Comparison of ENCODE assay signal across 20 mouse cellular contexts in genomic region chr8:120715996-120716680, GRCm38 (mm10). TPM values are rescaled to one million over a fixed set of nuclear protein-coding genes. Genes with fewer than 3 reads are reported as not detected.
DNase-seq lines count a peak whose midpoint lies in the region; ATAC-seq and TF ChIP-seq lines count a peak whose summit lies in the region.
"Had no signal": no experiment of that assay in that cellular context is flagged by ENCODE, and none has a peak within 500 bp of the region (broad histone marks: within the 10 kb centered on the region; RNA-seq: fewer than 3 reads in every experiment).

No protein-coding gene starts in this region.

- DNase-seq in heart, postnatal 0 days (ENCODE audit: low spot score): no peak
- no peak for DNase-seq in heart, postnatal 4 days
- peak; percentile 61 for DNase-seq in midbrain, embryonic 11.5 days (ENCODE audit: low spot score, missing footprints)
- DNase-seq in midbrain, embryonic 10.5 days (ENCODE audit: low spot score): no peak
- DNase-seq in yolk sac, embryonic 10.5 days (ENCODE audit: low spot score): peak; percentile 17
- DNase-seq in urinary bladder, postnatal 4 days (ENCODE audit: low spot score in 2 of 2): no peak
- no peak for DNase-seq in urinary bladder, postnatal 36 days (ENCODE audit: low spot score in 2 of 2)
- DNase-seq: cerebellum, postnatal 36 days; gastrocnemius, postnatal 25 days; kidney, postnatal 4 days; layer of hippocampus, postnatal 36 days; lung, postnatal 14 days; midbrain, embryonic 14.5 days had no signal

- 0 out of 2 replicates have a peak, but pooled peaks have one; percentile 24 for ATAC-seq in heart, postnatal 0 days (ENCODE audit: insufficient read depth, low read depth)
- no peak for ATAC-seq in midbrain, embryonic 11.5 days (ENCODE audit: low FRiP score)
- peak; percentile 42 for ATAC-seq in inflammation-experienced regulatory T-cells, adult 6 months
- ATAC-seq: hindbrain, embryonic 16.5 days had no signal

- no peaks in the 10 kb centered on the region for H3K9me3 ChIP-seq in heart, postnatal 0 days (replicated peaks; ENCODE audit: control insufficient read depth, low read length)
- no peaks in the 10 kb centered on the region for H3K9me3 ChIP-seq in midbrain, embryonic 11.5 days (ENCODE audit: control insufficient read depth, low read length)
- H3K9me3 ChIP-seq in midbrain, embryonic 10.5 days (replicated peaks): no peaks in the 10 kb centered on the region
- H3K9me3 ChIP-seq: embryonic facial prominence, embryonic 12.5 days; heart, embryonic 15.5 days; limb, embryonic 12.5 days; neural tube, embryonic 12.5 days had no signal

- 64% methylated on average over 15 of the region's 15 CpGs for WGBS in heart, postnatal 0 days
- WGBS in midbrain, embryonic 11.5 days: 84% methylated on average over 15 of the region's 15 CpGs
- WGBS in midbrain, embryonic 10.5 days: 81% methylated on average over 15 of the region's 15 CpGs

- no peak overlapping the region for H3K27ac ChIP-seq in heart, postnatal 0 days (ENCODE audit: low read depth)
- H3K27ac ChIP-seq in midbrain, embryonic 11.5 days (ENCODE audit: low read depth, low read length): no peak overlapping the region
- no peak overlapping the region for H3K27ac ChIP-seq in midbrain, embryonic 10.5 days (replicated peaks)
- H3K27ac ChIP-seq: embryonic facial prominence, embryonic 12.5 days; heart, embryonic 15.5 days; limb, embryonic 12.5 days; neural tube, embryonic 12.5 days had no signal

- no peaks in the 10 kb centered on the region for H3K36me3 ChIP-seq in heart, postnatal 0 days (replicated peaks; ENCODE audit: control insufficient read depth, insufficient read depth, low read length)
- no peaks in the 10 kb centered on the region for H3K36me3 ChIP-seq in midbrain, embryonic 11.5 days (ENCODE audit: control insufficient read depth, insufficient read depth, low read length)
- no peaks in the 10 kb centered on the region for H3K36me3 ChIP-seq in midbrain, embryonic 10.5 days
- H3K36me3 ChIP-seq: embryonic facial prominence, embryonic 12.5 days; heart, embryonic 15.5 days; limb, embryonic 12.5 days; neural tube, embryonic 12.5 days had no signal

- no peak for TF ChIP-seq CTCF in heart, postnatal 0 days (IDR thresholded peaks at IDR 0.05; ENCODE audit: low read depth)

- H3K27me3 ChIP-seq in heart, postnatal 0 days (ENCODE audit: control insufficient read depth, insufficient read depth, low read length): no peaks in the 10 kb centered on the region
- H3K27me3 ChIP-seq in midbrain, embryonic 11.5 days (ENCODE audit: control insufficient read depth, insufficient read depth, low read length): no peaks in the 10 kb centered on the region
- H3K27me3 ChIP-seq in midbrain, embryonic 10.5 days (ENCODE audit: low read depth, poor library complexity, severe bottlenecking): no peaks in the 10 kb centered on the region; the same call in 1 of the 2 replicates
- H3K27me3 ChIP-seq: embryonic facial prominence, embryonic 12.5 days; neural tube, embryonic 12.5 days had no signal

- no peak overlapping the region for H3K4me3 ChIP-seq in heart, postnatal 0 days (ENCODE audit: low read depth, low read length)
- no peak overlapping the region for H3K4me3 ChIP-seq in midbrain, embryonic 11.5 days (ENCODE audit: low read depth, low read length)
- no peak overlapping the region for H3K4me3 ChIP-seq in midbrain, embryonic 10.5 days
- H3K4me3 ChIP-seq: embryonic facial prominence, embryonic 12.5 days; heart, embryonic 15.5 days; limb, embryonic 12.5 days; neural tube, embryonic 12.5 days had no signal

- TF ChIP-seq EP300 in heart, postnatal 0 days (IDR thresholded peaks at IDR 0.05; ENCODE audit: low read depth): no peak

- no peaks in the 10 kb centered on the region for H3K4me1 ChIP-seq in heart, postnatal 0 days (ENCODE audit: control insufficient read depth, insufficient read depth)
- no peaks in the 10 kb centered on the region for H3K4me1 ChIP-seq in midbrain, embryonic 11.5 days (ENCODE audit: control insufficient read depth, insufficient read depth, low read length)
- no peaks in the 10 kb centered on the region for H3K4me1 ChIP-seq in midbrain, embryonic 10.5 days
- H3K4me1 ChIP-seq: embryonic facial prominence, embryonic 12.5 days; limb, embryonic 12.5 days; neural tube, embryonic 12.5 days had no signal

- no peak overlapping the region for H3K4me2 ChIP-seq in heart, postnatal 0 days (ENCODE audit: low read depth, low read length)
- H3K4me2 ChIP-seq in midbrain, embryonic 11.5 days: no peak overlapping the region
- H3K4me2 ChIP-seq: embryonic facial prominence, embryonic 12.5 days; heart, embryonic 15.5 days; limb, embryonic 12.5 days; neural tube, embryonic 12.5 days had no signal

- H3K9ac ChIP-seq in heart, postnatal 0 days (replicated peaks; ENCODE audit: low read depth, low read length): no peak overlapping the region
- H3K9ac ChIP-seq in midbrain, embryonic 11.5 days (ENCODE audit: low read length): no peak overlapping the region
- H3K9ac ChIP-seq: embryonic facial prominence, embryonic 12.5 days; heart, embryonic 15.5 days; limb, embryonic 12.5 days; neural tube, embryonic 12.5 days had no signal

RNA-seq across cellular contexts. Expression of gene Irf8, which starts 20.0 kb away (rescaled TPM):
- 13.9 and 15.2 TPM in 2 replicates for total RNA-seq in heart, postnatal 0 days (2014; rRNA removed; ENCODE audit: low replicate concordance)
- polyA plus RNA-seq in heart, postnatal 0 days (2015; fragmentation: Nextera tagmentation; extraction: Ambion mirVana): 11.5 and 12.2 TPM in 2 replicates
- total RNA-seq in heart, postnatal 4 days (2021): 1 to 10 TPM; 8.4 to 9.7 TPM
- 4.7 and 4.9 TPM in 2 replicates for polyA plus RNA-seq in midbrain, embryonic 11.5 days (2014; fragmentation: Nextera tagmentation; extraction: Ambion mirVana)
- 6.9 and 7.6 TPM in 2 replicates for polyA plus RNA-seq in midbrain, embryonic 10.5 days (2016; fragmentation: Nextera tagmentation; extraction: Ambion mirVana)
- polyA plus RNA-seq in inflammation-experienced regulatory T-cells, adult 6 months (2017; shearing (Covaris generic)): 10 to 100 TPM; 14.7 to 24.6 (median 20.5) TPM
- polyA plus RNA-seq: C2C12 had no signal

RNA-seq across cellular contexts. Expression of gene Emc8, which starts 47.8 kb away (rescaled TPM):
- 45.4 and 110 TPM in 2 replicates for total RNA-seq in heart, postnatal 0 days (2014; rRNA removed; ENCODE audit: low replicate concordance)
- 127 and 134 TPM in 2 replicates for polyA plus RNA-seq in heart, postnatal 0 days (2015; fragmentation: Nextera tagmentation; extraction: Ambion mirVana)
- total RNA-seq in heart, postnatal 4 days (2021): 10 to 100 TPM; 78.7 to 82.4 TPM
- 292 and 306 TPM in 2 replicates for polyA plus RNA-seq in midbrain, embryonic 11.5 days (2014; fragmentation: Nextera tagmentation; extraction: Ambion mirVana)
- 347 and 384 TPM in 2 replicates for polyA plus RNA-seq in midbrain, embryonic 10.5 days (2016; fragmentation: Nextera tagmentation; extraction: Ambion mirVana)
- polyA plus RNA-seq in inflammation-experienced regulatory T-cells, adult 6 months (2017; shearing (Covaris generic)): 10 to 100 TPM; 41.3 to 90.8 (median 53.1) TPM

RNA-seq across cellular contexts. Expression of gene Cox4i1, which starts 48.1 kb away (rescaled TPM):
- 1,751 and 2,021 TPM in 2 replicates for total RNA-seq in heart, postnatal 0 days (2014; rRNA removed; ENCODE audit: low replicate concordance)
- polyA plus RNA-seq in heart, postnatal 0 days (2015; fragmentation: Nextera tagmentation; extraction: Ambion mirVana): 4,528 and 4,822 TPM in 2 replicates
- total RNA-seq in heart, postnatal 4 days (2021): 1,000 to 10,000 TPM; 2,981 to 3,274 TPM
- polyA plus RNA-seq in midbrain, embryonic 11.5 days (2014; fragmentation: Nextera tagmentation; extraction: Ambion mirVana): 937 and 953 TPM in 2 replicates
- polyA plus RNA-seq in midbrain, embryonic 10.5 days (2016; fragmentation: Nextera tagmentation; extraction: Ambion mirVana): 948 and 963 TPM in 2 replicates
- polyA plus RNA-seq in inflammation-experienced regulatory T-cells, adult 6 months (2017; shearing (Covaris generic)): 1,000 to 10,000 TPM; 1,064 to 1,179 (median 1,122) TPM

RNA-seq across cellular contexts. Expression of gene Gm27021, which starts 48.3 kb away (rescaled TPM):
- 1.1 TPM in 1 of 2 replicates, not detected in the other for total RNA-seq in heart, postnatal 0 days (2014; rRNA removed; ENCODE audit: low replicate concordance)
- polyA plus RNA-seq in heart, postnatal 0 days (2015; fragmentation: Nextera tagmentation; extraction: Ambion mirVana): 0.63 and 5.4 TPM in 2 replicates
- total RNA-seq in heart, postnatal 4 days (2021): not detected
- 3.4 and 3.5 TPM in 2 replicates for polyA plus RNA-seq in midbrain, embryonic 11.5 days (2014; fragmentation: Nextera tagmentation; extraction: Ambion mirVana)
- polyA plus RNA-seq in midbrain, embryonic 10.5 days (2016; fragmentation: Nextera tagmentation; extraction: Ambion mirVana): 3.1 and 3.5 TPM in 2 replicates
- polyA plus RNA-seq in inflammation-experienced regulatory T-cells, adult 6 months (2017; shearing (Covaris generic)): under 1 TPM in 1 of 3 experiments, not detected in 2; 0.98 TPM
- total RNA-seq: gastrocnemius, postnatal 25 days; layer of hippocampus, postnatal 36 days had no signal

Comparison
In these comparisons a context has a peak if more than half of its experiments do, and no peak if none do; other contexts are left out.
1. DNase-seq: peak in midbrain, embryonic 11.5 days (single experiment) and yolk sac, embryonic 10.5 days (single experiment); none in heart, postnatal 0 days (single experiment), heart, postnatal 4 days (single experiment), midbrain, embryonic 10.5 days (single experiment), urinary bladder, postnatal 4 days (0 of 2) and urinary bladder, postnatal 36 days (0 of 2).